Mouse (Mus musculus) splenic B cell, adult 2 months (primary cell): ENCODE measurements at regions not wholly inside any gene's neighbourhood (a gene's known extent, or its start where the extent isn't known, plus 50 kb on each side); places are given as distances from the start of the nearest gene placed in this dataset.

ENCODE experiments used
- DNase-seq: peaks from one replicate; pipeline ENCODE4 v3.0.0-alpha.2; 2011; ENCODE audit warnings: low read depth, low spot score
- H3K27me3 ChIP-seq: 2 replicates; pipeline ENCODE4 v1.6.1; 2012; ENCODE audit warnings: mild to moderate bottlenecking, low read length, moderate library complexity, mixed read lengths; ENCODE audit not compliant: control insufficient read depth, poor library complexity, insufficient read depth, severe bottlenecking
- H3K36me3 ChIP-seq: 2 replicates; pipeline ENCODE4 v1.6.1; 2012; ENCODE audit warnings: mild to moderate bottlenecking, low read length, moderate library complexity, mixed read lengths; ENCODE audit not compliant: control insufficient read depth, poor library complexity, insufficient read depth, severe bottlenecking

DNA sequence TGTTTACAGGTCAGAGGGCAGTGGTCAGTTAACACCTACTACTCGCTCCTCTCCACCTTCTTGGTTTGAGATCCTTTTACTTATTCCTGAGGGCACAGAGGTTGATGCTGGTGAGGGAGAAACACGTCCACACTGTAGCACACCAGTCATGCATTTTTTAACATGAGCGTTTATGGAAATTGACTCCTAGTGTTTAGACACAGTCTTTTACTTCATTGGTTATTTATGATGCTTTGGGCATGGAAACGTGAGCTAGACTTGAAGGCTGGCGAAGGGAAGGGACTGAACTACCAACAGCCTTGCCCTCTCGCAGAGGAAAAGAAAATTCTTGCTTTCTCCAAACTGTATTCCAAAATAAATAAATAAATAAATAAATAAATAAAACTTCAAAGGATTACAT lies 61.6 kb upstream of the Daam1 start:
- H3K27me3 ChIP-seq: no peaks in the 10 kb centered on the region; the same call in 1 of the 2 replicates
- no peaks in the 10 kb centered on the region for H3K36me3 ChIP-seq
- DNase-seq: no peak

GRCm38 (mm10) chr12:71773891-71774290 lies 57.0 kb upstream of the Daam1 start:
- Histone ChIP-seq H3K27me3 (no peaks in the 10 kb centered on the region), H3K36me3 (no peaks in the 10 kb centered on the region)
- no peak for DNase-seq

DNA sequence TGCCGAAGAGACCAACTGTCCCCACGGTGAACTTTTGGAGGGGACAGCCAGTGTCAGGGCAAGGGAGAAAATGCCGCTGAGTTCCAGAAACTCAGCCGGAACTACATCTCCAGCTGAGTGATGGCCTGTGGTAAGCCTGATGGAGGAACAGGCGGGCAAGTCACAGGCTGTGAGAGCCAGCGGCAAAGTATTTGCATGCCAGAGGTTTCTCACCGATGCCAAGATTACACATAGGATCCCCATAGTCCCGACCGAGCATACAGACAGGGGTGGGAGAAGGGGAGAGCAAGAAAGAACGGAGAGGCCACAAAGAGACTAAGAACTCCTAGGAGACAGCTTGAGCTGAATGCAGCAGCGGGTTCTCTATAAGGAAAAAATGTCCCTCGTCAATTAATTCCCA lies 55.8 kb upstream of the Daam1 start:
- H3K36me3 ChIP-seq: no peaks in the 10 kb centered on the region
- H3K27me3 ChIP-seq: no peaks in the 10 kb centered on the region
- DNase-seq: no peak

DNA sequence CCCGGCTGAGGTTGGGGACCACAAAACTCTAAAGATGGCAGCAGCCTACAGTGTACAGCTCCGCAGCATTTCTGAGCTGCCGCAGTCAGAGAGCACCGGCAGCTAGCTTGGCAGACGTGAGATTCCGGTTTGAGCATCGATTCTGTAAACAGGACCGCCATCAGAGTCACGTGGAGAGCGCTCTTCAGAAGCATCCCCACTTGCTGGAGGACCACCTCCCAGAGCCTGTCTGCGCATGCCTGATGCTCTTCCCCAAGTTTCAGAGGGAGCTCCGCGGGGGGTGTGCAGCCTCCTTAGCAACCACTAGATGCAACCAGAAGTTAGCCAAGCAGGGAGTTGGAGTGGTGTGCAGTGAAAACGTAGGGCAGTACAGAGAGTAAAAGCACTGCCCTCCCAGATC lies 52.7 kb upstream of the Daam1 start:
- no peaks in the 10 kb centered on the region for H3K27me3 ChIP-seq
- H3K36me3 ChIP-seq: no peaks in the 10 kb centered on the region
- DNase-seq: no peak

- H3K36me3 ChIP-seq: no peaks in the 10 kb centered on the region
- no peaks in the 10 kb centered on the region for H3K27me3 ChIP-seq
- no peak for DNase-seq
Observed at GRCm38 (mm10) chr12:71778948-71779347, 51.9 kb upstream of the Daam1 start.

DNA sequence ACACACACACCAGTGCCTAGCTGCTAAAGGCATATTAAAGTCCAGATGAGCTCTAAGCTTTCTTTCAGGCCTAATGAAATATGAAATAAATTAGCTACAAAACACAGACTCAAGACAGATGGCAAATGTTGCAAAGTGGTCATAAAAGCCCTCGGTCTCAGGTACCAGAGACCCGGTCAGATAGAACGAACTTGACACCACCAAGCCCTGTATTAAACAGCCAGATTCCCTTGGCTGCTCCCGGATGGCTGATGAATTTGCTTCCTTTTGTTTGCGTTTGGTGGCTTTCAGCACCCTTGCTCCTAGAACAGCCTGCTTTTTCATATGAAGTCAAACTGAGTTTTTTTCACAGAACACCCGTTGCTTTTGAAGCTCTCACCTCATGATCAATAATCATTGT lies 51.5 kb upstream of the Daam1 start:
- no peaks in the 10 kb centered on the region for H3K36me3 ChIP-seq
- no peak for DNase-seq
- no peaks in the 10 kb centered on the region for H3K27me3 ChIP-seq
